Mouse (Mus musculus) CH12F3 (cell line): ENCODE data around the gene Ska2.

Source experiments
- in situ Hi-C: fragments of 300-500 bp; cut with MboI; formaldehyde crosslinking; loops from 2 replicates; pipeline ENCODE4 v1.14.3; 2020; ENCODE audit warnings: low sequenced_read_pairs

Ska2 gene

DNA sequence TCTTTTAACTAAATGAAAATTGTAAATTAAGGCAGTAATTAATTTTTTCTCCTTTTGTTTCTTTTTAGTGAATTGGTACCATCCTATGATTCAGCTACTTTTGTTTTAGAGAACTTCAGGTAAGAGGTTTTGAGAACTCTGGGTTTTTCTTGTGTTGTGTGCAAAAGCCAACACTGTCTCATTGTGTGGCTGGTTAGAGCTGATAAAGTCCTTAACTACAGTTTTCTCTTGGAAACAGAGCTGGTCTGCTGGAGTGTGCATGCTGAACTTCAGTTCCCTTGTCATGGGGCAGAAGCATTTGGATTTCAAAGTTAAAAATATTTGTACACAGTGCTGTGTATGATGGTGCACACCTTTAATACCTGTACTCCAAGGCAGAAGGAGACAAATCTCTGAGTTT, 54.7 kb downstream of the Ska2 start:
- in situ Hi-C loops = no loop called here

DNA sequence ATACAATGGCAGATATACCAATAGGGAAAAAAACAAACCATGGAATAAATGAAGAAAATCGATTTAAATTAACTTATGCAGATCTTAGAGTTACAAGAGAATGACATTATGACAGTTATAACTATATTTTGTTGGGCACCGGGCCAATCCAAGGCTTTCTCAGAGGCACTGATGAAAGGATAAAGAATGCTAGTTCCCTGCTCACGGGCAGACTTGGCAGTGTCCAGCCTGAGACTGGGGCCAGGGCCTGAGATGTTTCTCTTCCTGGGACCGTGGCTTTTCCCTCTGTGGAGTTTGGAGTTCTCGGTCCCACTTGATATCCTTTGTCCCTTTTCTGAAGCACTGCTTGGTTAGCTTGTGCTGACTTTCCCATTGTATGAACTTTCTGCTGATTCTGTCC, 64.6 kb downstream of the Ska2 start:
- in situ Hi-C loops = no loop called here
